Mouse (Mus musculus): ENCODE measurements around the gene Cldn7.
A peak's percentile ranks its signal among the peaks of the same experiment; 100 is the strongest.

Gene Cldn7

GRCm38 (mm10) chr11:69990850-69991691, 26.5 kb downstream of the Cldn7 start, which contains the start of gene Gabarap:
Gabarap (plus strand) TSS chr11:69991143.
- peak; percentile 94 to 96 for DNase-seq (ENCODE audit: low spot score in 2 of 2)

GRCm38 (mm10) chr11:69991711-69992110, 27.1 kb downstream of the Cldn7 start:
- DNase-seq (ENCODE audit: low spot score in 2 of 2) = no peak

GRCm38 (mm10) chr11:69992396-69992795, 27.8 kb downstream of the Cldn7 start:
- no peak for DNase-seq (ENCODE audit: low spot score in 2 of 2)

GRCm38 (mm10) chr11:69992932-69993331, 28.4 kb downstream of the Cldn7 start:
- no peak for DNase-seq (ENCODE audit: low spot score in 2 of 2)

- peak in 1 of 2 experiments; percentile 14 for DNase-seq (ENCODE audit: low spot score in 2 of 2)
Measured at GRCm38 (mm10) chr11:69994401-69995090, 30.0 kb downstream of the Cldn7 start.

- peak; percentile 98 to 99 for DNase-seq (ENCODE audit: low spot score in 2 of 2)
Measured at GRCm38 (mm10) chr11:69995391-69995960, 30.9 kb downstream of the Cldn7 start, which contains the start of gene Phf23. Phf23 (plus strand) TSS chr11:69995777.

- DNase-seq (ENCODE audit: low spot score in 2 of 2) = peak; percentile 42 to 72
Measured at GRCm38 (mm10) chr11:69996161-69997061, 31.8 kb downstream of the Cldn7 start.

GRCm38 (mm10) chr11:69997070-69997509, 32.5 kb downstream of the Cldn7 start:
- peak; percentile 88 to 92 for DNase-seq (ENCODE audit: low spot score in 2 of 2)

GRCm38 (mm10) chr11:69998567-69999491, 34.2 kb downstream of the Cldn7 start:
- peak in 1 of 2 experiments; percentile 18 for DNase-seq (ENCODE audit: low spot score in 2 of 2)

- no peak for DNase-seq (ENCODE audit: low spot score in 2 of 2)
Measured at GRCm38 (mm10) chr11:69999666-70000065, 35.1 kb downstream of the Cldn7 start.

GRCm38 (mm10) chr11:70000396-70000898, 35.9 kb downstream of the Cldn7 start, which contains the start of gene Dvl2:
Dvl2 (plus strand) TSS chr11:70000595.
- peak; percentile 87 to 95 for DNase-seq (ENCODE audit: low spot score in 2 of 2)

GRCm38 (mm10) chr11:70001159-70001558, 36.6 kb downstream of the Cldn7 start:
- DNase-seq (ENCODE audit: low spot score in 2 of 2) = no peak

GRCm38 (mm10) chr11:70001865-70002264, 37.3 kb downstream of the Cldn7 start:
- no peak for DNase-seq (ENCODE audit: low spot score in 2 of 2)

- no peak for DNase-seq (ENCODE audit: low spot score in 2 of 2)
Measured at GRCm38 (mm10) chr11:70002471-70002870, 37.9 kb downstream of the Cldn7 start.

- DNase-seq (ENCODE audit: low spot score in 2 of 2) = no peak
Measured at GRCm38 (mm10) chr11:70005521-70005920, 40.9 kb downstream of the Cldn7 start.

GRCm38 (mm10) chr11:70010033-70010432, 45.5 kb downstream of the Cldn7 start:
- DNase-seq (ENCODE audit: low spot score in 2 of 2) = no peak

- no peak for DNase-seq (ENCODE audit: low spot score in 2 of 2)
Measured at GRCm38 (mm10) chr11:70010548-70010947, 46.0 kb downstream of the Cldn7 start.

GRCm38 (mm10) chr11:70010961-70011360, 46.4 kb downstream of the Cldn7 start:
- DNase-seq (ENCODE audit: low spot score in 2 of 2) = no peak

- DNase-seq (ENCODE audit: low spot score in 2 of 2) = no peak
Measured at GRCm38 (mm10) chr11:70012931-70013330, 48.4 kb downstream of the Cldn7 start.

GRCm38 (mm10) chr11:70013408-70013807, 48.8 kb downstream of the Cldn7 start:
- no peak for DNase-seq (ENCODE audit: low spot score in 2 of 2)

Measured in urinary bladder, postnatal 4 days (tissue).